23 mouse cellular contexts compared by ENCODE assay signal in the genomic region with DNA sequence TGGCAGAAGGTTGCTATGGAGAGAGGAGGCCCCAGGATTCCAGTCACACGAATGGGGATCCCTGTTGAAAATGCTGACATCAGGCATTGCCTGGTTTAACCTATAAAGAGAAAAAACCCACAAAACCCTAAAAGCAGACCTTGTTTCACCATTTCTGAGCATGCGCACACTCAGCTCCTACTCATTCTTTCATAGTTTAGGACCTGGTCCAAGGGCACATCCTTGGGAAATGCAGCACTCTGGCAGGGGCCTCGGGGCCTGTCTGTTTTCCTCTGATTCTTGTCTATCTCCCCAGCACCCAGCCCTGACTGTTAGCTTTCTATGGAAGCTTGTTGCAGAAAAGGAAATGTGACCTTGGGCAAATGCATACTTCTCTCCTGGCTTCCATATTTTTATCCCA. TPM values are rescaled to one million over a fixed set of nuclear protein-coding genes. Genes with fewer than 3 reads are reported as not detected.
DNase-seq lines count a peak whose midpoint lies in the region; ATAC-seq and TF ChIP-seq lines count a peak whose summit lies in the region.
"Had no signal": no experiment of that assay in that cellular context is flagged by ENCODE, and none has a peak within 500 bp of the region (broad histone marks: within the 10 kb centered on the region; RNA-seq: fewer than 3 reads in every experiment).

No protein-coding gene starts in this region.

- H3K27me3 ChIP-seq in midbrain, postnatal 0 days (ENCODE audit: insufficient read depth, low read length), result 0 out of 2 replicates have a peak, but pooled peaks cover 5% of the 10 kb centered on the region
- H3K27me3 ChIP-seq: CH12.LX had no signal

- no peak overlapping the region for H3K27ac ChIP-seq in midbrain, postnatal 0 days (ENCODE audit: low read depth, low read length)
- H3K27ac ChIP-seq: embryonic facial prominence, embryonic 10.5 days; forebrain, embryonic 13.5 days; gastrocnemius, adult 2 months; hindbrain, embryonic 12.5 days had no signal

- H3K9ac ChIP-seq in midbrain, postnatal 0 days (replicated peaks; ENCODE audit: low read length, poor library complexity, severe bottlenecking), result no peak overlapping the region
- H3K9ac ChIP-seq: forebrain, embryonic 13.5 days; forebrain, postnatal 0 days; hindbrain, embryonic 12.5 days had no signal

- H3K4me3 ChIP-seq in midbrain, postnatal 0 days (ENCODE audit: low read depth, low read length), result no peak overlapping the region
- H3K4me3 ChIP-seq: embryonic facial prominence, embryonic 10.5 days; forebrain, embryonic 13.5 days; gastrocnemius, adult 2 months; hindbrain, embryonic 12.5 days had no signal

- WGBS in midbrain, postnatal 0 days, result 69% methylated on average over 3 of the region's 3 CpGs

- H3K9me3 ChIP-seq in midbrain, postnatal 0 days (ENCODE audit: low read length), result no peaks in the 10 kb centered on the region
- H3K9me3 ChIP-seq: embryonic facial prominence, embryonic 10.5 days; forebrain, embryonic 13.5 days; hindbrain, embryonic 12.5 days had no signal

- no peak for TF ChIP-seq CTCF in midbrain, postnatal 0 days (IDR thresholded peaks at IDR 0.05)

- peak; percentile 43 for DNase-seq in adrenal gland, adult 2 months
- DNase-seq in adrenal gland, adult 18-20 months (ENCODE audit: low spot score in 2 of 2), result no peak
- peak; percentile 25 for DNase-seq in Muller cell, postnatal 12 days (ENCODE audit: inconsistent ontology term)
- DNase-seq in adrenal gland, postnatal 14 days, result peak; percentile 37
- no peak for DNase-seq in spleen, postnatal 10 days (ENCODE audit: low spot score in 2 of 2)
- DNase-seq in kidney, adult 8-10 months, result no peak
- no peak for DNase-seq in midbrain, postnatal 0 days (ENCODE audit: low spot score)
- DNase-seq: cerebellum, adult 11-12 months; cerebellum, adult 9-10 months; forebrain, postnatal 0 days; gastrocnemius, adult 2 months; gastrocnemius, postnatal 25 days; heart, postnatal 10 days; heart, postnatal 4 days; kidney, adult 11 months had no signal

- H3K4me1 ChIP-seq in midbrain, postnatal 0 days (ENCODE audit: insufficient read depth, low read length), result no peaks in the 10 kb centered on the region
- H3K4me1 ChIP-seq: embryonic facial prominence, embryonic 10.5 days; forebrain, embryonic 13.5 days; hindbrain, embryonic 12.5 days had no signal

- no peaks in the 10 kb centered on the region for H3K36me3 ChIP-seq in midbrain, postnatal 0 days (ENCODE audit: insufficient read depth, low read length)
- H3K36me3 ChIP-seq: embryonic facial prominence, embryonic 10.5 days; hindbrain, embryonic 12.5 days had no signal

- no peak overlapping the region for H3K4me2 ChIP-seq in midbrain, postnatal 0 days (ENCODE audit: low read depth, low read length, poor library complexity, severe bottlenecking)
- H3K4me2 ChIP-seq: forebrain, embryonic 13.5 days; hindbrain, embryonic 12.5 days had no signal

- ATAC-seq in midbrain, postnatal 0 days (ENCODE audit: low FRiP score), result no peak
- ATAC-seq: forebrain, embryonic 13.5 days; forebrain, postnatal 0 days; hindbrain, embryonic 16.5 days; inflammation-experienced regulatory T-cells, adult 6 months had no signal

RNA-seq across cellular contexts. Expression of gene Zfp185, which starts 3.4 kb away (rescaled TPM):
- 1 to 10 TPM; 2.4 to 3.6 TPM for total RNA-seq in adrenal gland, adult 2 months (2021)
- polyA plus RNA-seq in adrenal gland, adult 2 months (2012; rRNA removed), result 2.4 and 2.5 TPM in 2 replicates
- 1 to 10 TPM; 2.5 to 2.9 TPM for total RNA-seq in adrenal gland, adult 18-20 months (2021)
- total RNA-seq in adrenal gland, postnatal 14 days (2021), result 2.6 and 4.7 TPM in 2 replicates
- total RNA-seq in midbrain, postnatal 0 days (2014; rRNA removed), result 0.33 and 1.7 TPM in 2 replicates
- polyA plus RNA-seq in midbrain, postnatal 0 days (2015; fragmentation: Nextera tagmentation; extraction: Ambion mirVana), result 0.84 and 0.96 TPM in 2 replicates
- total RNA-seq: CH12.LX; granulocyte monocyte progenitor cell, adult 5-6 weeks had no signal
- polyA plus RNA-seq: inflammation-experienced regulatory T-cells, adult 6 months had no signal

RNA-seq across cellular contexts. Expression of gene Pnma5, which starts 46.3 kb away (rescaled TPM):
- under 1 TPM; 0.24 to 0.32 TPM for total RNA-seq in adrenal gland, adult 2 months (2021)
- not detected in 2 replicates for polyA plus RNA-seq in adrenal gland, adult 2 months (2012; rRNA removed)
- under 1 TPM; 0.16 to 0.17 TPM for total RNA-seq in adrenal gland, adult 18-20 months (2021)
- 0.15 and 0.38 TPM in 2 replicates for total RNA-seq in adrenal gland, postnatal 14 days (2021)
- total RNA-seq in midbrain, postnatal 0 days (2014; rRNA removed), result 0.27 and 0.57 TPM in 2 replicates
- polyA plus RNA-seq in midbrain, postnatal 0 days (2015; fragmentation: Nextera tagmentation; extraction: Ambion mirVana), result 0.31 and 0.37 TPM in 2 replicates
- total RNA-seq: gastrocnemius, postnatal 25 days; granulocyte monocyte progenitor cell, adult 5-6 weeks had no signal
- polyA plus RNA-seq: embryonic facial prominence, embryonic 10.5 days; forebrain, embryonic 13.5 days; heart, embryonic 14.5 days; hindbrain, embryonic 12.5 days; inflammation-experienced regulatory T-cells, adult 6 months had no signal

Comparison
In these comparisons a context has a peak if more than half of its experiments do, and no peak if none do; other contexts are left out.
1. DNase-seq: peak in adrenal gland, adult 2 months (single experiment), Muller cell, postnatal 12 days (single experiment) and adrenal gland, postnatal 14 days (single experiment); none in adrenal gland, adult 18-20 months (0 of 2), spleen, postnatal 10 days (0 of 2), kidney, adult 8-10 months (0 of 2) and midbrain, postnatal 0 days (single experiment).